Mouse (Mus musculus) spleen, postnatal 14 days (tissue): ENCODE results near the gene Tube1.

Experiments used
- DNase-seq, 2 experiments: peaks; one replicate each; pipeline ENCODE4 v3.0.0; 2021 to 2022; ENCODE audit warnings: low spot score in 2 of 2

Gene Tube1

DNA sequence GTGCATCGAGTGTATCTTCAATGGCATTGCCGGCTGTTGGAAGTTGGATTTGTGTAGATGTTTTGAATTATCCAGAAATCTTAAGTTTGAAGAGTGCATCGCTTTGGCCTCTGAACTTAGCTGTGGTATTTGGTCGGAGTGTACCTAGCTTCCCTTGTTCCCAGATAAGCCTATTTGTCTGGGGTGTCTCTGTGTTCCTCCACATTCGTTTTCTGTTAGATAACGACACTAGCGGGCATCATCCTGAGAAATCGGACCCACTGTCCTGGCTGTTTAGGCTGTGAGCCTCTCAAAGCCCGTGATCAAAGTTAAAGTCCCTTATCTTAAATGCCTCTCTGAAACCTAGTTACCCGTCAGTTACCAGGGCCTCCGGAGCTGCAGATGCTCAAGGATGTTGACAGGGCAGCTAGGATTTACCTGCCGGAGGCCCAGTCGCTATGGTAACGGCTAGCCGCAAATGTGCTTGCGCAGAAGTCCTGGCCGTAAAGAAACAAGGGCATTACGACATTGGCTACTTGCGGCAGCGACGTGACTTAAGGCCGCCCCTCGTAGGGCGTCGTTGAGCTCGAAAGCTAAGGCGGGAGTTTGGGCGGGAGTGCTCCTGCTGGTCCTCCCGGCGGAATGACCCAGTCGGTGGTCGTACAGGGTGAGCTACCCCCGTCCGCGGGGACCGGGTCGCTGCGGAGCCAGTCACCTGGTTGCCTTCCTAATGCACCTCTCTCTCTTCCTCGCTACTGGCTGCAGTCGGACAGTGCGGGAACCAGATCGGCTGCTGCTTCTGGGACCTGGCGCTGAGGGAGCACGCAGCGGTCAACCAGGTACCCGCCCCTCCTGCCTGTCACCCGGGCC, at the start of gene Tube1, which contains the start of gene Fam229b:
TSS of gene Tube1 (plus strand) at position 515 of the 849 bp plus-strand sequence.
TSS of gene Fam229b (minus strand) at position 453 of the 849 bp plus-strand sequence.
- peak; percentile 58 to 78 for DNase-seq

DNA sequence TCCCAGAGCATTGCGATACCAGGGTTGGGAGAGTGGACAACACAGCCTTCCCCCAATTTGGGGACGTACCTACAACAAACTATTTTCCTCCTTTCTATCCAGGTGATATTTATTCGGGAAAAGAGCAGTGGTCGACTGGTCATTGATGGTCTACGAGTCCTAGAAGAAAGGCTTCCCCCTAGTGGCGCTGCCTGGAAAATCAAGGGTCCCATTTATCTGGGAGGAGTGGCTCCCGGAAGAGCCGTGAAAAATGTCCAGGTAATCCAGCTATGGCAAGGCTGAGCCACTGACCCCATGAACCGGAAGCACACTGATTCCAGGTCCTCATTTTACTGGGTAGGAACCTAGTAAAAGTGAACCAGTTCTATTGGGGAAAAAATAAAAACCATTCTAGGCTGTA, 36.8 kb upstream of the Tube1 start:
- no peak for DNase-seq

DNA sequence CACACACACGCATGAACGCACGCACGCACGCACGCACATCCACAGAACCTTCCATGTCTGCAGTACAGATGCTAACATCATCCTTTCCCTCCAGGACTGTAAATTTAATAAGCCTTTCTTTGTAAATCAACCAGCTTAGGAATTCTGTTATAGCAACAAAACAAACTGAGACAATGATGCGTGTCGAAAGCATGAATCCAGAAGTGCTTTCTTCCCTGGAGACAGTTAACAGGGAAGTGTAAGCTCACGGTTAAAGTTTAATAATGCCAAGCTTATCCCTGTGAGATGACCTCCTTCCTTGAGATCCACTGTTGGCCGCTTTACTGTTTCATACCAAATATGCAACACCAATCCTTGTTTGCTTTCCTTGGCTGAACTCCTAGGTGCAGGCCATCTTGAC, 35.0 kb upstream of the Tube1 start:
- no peak for DNase-seq

GRCm38 (mm10) chr10:39104803-39105449, 28.9 kb upstream of the Tube1 start:
- DNase-seq = no peak

DNA sequence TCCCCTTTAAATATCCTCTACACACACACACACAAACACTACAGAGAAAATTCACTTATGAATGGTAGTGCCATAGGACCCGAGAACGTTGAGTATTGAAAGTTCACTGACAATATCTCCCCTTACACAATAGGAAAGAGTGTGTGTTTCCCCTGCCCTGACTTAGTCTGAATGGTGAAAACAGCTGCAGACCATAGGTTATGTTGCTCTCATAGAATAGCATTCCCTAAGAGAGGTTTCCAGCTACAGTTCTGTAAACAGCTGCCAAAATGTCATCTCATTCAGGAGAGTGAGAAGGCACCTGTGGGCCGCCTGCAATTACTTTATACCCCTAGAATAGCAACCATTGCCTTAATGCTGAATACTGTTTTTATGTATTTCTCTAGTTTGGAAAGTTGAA, 27.4 kb upstream of the Tube1 start:
- DNase-seq = no peak

DNA sequence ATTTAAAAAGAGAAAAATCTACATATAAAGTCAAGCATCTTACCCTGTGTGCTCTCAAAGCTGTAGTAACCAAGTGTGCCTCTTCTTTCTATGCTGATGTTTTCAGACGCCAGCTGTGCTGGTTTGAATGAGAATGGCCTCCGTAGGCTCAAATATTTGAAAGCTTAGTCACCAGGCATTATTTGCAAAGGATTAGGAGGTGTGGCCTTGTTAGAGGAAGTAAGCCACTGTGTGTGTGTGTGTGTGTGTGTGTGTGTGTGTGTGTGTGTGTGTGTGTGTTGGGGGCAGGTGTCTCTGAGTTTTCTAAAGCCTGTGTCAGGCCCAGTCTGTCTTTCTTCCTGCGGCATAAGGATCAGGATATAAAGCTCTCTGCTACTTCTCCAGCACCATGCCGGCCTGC, 26.8 kb upstream of the Tube1 start:
- DNase-seq = no peak

- no peak for DNase-seq
Observed at GRCm38 (mm10) chr10:39108837-39109488, 24.8 kb upstream of the Tube1 start.

GRCm38 (mm10) chr10:39109489-39109874, 24.3 kb upstream of the Tube1 start:
- DNase-seq = no peak

DNA sequence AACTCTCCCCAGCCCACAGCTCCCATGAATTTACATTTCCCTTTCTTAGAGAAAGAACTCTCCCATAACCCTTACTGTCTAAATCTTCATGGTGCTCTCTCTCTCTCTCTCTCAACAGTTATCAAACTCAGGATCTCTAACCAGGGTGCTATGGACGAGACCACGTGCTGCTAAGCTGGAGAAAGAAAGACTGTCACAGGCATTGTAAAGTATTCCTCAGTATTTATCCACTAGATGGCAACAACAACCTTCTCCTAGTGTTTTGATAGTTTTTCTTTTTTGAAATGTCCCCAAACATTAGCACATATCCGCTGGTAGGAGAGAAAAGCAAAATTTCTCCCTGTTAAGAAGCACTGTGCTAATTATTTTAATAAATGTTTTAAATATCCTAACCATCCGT, 12.4 kb upstream of the Tube1 start:
- no peak for DNase-seq

DNA sequence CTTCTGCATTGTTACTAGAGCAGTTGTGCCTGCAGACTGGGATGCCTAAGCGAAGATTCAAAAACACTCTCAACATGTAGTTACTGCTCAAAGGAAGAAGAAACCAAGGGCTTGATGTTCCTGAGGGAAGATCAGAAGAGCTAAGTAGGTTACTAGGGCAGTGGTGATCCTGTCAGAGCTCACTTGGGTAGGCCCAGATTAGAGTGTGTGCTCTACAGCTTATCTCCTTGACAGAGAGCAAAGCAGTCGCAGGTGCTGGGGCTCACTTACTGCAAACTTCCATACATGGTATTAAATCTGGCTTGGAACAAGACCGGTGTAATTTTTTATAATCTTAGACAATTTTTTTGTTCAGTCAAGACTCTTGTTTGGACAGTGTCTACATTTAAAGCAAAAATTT, 4.0 kb downstream of the Tube1 start:
- DNase-seq = no peak

GRCm38 (mm10) chr10:39138761-39139160, 5.0 kb downstream of the Tube1 start:
- DNase-seq = no peak

GRCm38 (mm10) chr10:39140843-39141242, 7.1 kb downstream of the Tube1 start:
- DNase-seq = no peak

DNA sequence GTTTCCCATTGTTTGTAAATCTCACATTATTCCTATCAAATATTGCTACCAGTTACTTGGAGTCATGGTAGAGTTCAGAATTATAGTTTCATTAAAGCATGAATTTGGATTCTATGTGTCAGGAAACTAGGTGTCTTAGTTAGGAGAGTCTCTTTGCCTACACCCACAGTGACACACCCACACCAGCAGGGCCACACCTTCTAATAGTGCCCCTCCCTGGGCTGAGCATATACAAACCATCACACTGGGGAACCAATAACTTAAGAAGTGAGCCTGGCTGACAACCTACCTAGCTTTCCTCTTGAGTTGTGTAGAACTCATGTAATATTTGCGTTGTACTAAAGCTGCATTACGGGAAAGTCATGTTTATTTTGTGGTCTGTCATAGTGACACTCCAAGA, 7.6 kb downstream of the Tube1 start:
- DNase-seq = no peak

DNA sequence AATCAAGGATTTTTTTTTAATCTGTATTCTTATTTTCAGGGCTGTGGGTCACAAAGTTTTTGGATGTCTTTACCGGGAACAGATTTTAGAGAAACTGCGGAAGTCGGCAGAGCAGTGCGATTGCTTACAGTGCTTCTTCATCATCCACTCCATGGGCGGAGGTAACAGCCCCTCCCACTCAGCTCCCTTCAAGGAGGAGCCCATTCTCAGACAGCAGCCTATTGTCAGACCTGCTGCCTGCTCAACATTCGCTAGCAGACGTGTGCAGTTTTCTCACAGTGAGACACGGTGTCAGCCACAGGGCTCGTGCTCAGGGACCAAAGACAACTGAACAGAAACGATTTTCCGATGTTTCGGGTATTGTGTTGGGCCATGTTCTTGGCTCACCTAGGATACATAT, 8.4 kb downstream of the Tube1 start:
- no peak for DNase-seq

GRCm38 (mm10) chr10:39156719-39157118, 22.9 kb downstream of the Tube1 start:
- no peak for DNase-seq

GRCm38 (mm10) chr10:39157321-39157720, 23.5 kb downstream of the Tube1 start:
- no peak for DNase-seq

- no peak for DNase-seq
Observed at GRCm38 (mm10) chr10:39158306-39158705, 24.5 kb downstream of the Tube1 start.

DNA sequence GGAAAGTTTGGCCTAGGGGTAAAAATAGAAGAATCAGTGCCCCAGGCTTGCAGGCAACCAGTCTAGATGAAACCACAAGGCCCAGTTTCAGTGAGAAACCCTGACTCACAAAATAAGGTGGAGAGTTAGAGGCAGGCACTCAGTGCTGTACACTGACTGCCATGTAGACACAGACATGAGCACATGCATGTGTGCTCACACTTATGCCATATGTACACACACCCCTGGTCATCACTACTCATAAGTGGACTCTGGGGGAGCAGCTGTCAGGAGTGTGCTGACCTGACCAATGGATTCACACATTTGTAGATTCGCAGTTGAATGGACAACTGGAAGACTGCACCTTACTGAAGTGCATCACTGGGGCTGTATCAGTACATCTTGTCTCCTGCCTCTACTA, 27.6 kb downstream of the Tube1 start:
- no peak for DNase-seq

DNA sequence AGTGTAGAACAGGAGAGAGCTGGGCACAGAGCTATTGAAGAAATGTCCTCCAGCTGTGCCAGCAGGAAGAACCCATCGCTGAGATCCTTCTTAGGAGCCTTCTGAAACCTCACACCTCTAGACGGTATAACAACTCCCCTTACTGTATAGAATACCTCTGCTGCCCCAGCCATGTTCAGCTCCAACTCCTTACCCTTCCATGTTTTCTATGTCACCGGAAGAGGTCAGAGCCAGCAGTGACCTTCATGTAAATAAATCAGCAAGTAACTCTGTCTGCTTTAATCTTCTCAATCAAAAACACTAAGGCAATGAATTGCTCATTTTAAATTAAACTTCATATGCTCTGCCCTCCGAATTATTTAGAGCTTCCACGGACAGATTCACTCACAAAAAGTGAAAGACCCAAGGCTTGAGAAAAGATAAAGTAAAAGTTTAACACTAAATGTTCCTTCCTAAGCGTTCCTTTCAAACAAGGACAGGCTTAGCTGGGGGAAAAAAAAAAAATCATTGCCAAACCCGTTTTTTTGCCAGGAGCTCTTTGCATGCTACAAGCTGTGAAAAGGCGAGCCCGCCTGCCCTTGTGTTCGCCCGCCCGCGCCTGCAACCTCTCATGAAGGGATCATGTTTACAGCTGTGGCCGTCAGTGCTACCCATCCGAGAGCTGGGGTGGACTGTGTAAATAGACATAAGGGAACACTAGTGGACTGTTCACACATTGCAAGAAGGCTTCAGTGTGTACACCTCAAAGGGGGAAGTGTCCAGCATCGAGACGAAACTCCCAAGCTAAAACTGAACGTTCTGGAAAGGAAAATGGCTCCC, 29.1 kb downstream of the Tube1 start:
- DNase-seq = no peak

- no peak for DNase-seq
Observed at GRCm38 (mm10) chr10:39163694-39164093, 29.9 kb downstream of the Tube1 start, which contains the start of gene Ccn6. Gene Ccn6, minus strand, starts transcription at chr10:39163794.

- DNase-seq = no peak
Observed at GRCm38 (mm10) chr10:39165632-39166115, 31.9 kb downstream of the Tube1 start.

GRCm38 (mm10) chr10:39167611-39168010, 33.8 kb downstream of the Tube1 start:
- DNase-seq = no peak
